Mouse (Mus musculus) small intestine, adult 2 months (tissue): ENCODE measurements around the gene Lrrc74a.

Experiments
- CTCF ChIP-seq: fragments of 200-500 bp; IDR thresholded peaks from 2 replicates; pipeline ENCODE4 v1.5.1; 2012; ENCODE audit warnings: low read depth, mild to moderate bottlenecking, control low read depth, inconsistent platforms, low read length, moderate library complexity, mixed read lengths; ENCODE audit not compliant: insufficient replicate concordance, insufficient read length; ENCODE audit errors: extremely low read depth
- POLR2A ChIP-seq: fragments of 200-500 bp; IDR thresholded peaks from 2 replicates; pipeline ENCODE4 v1.6.1; 2012; ENCODE audit warnings: low read depth, mild to moderate bottlenecking, control low read depth, inconsistent platforms, low read length, moderate library complexity

DNA sequence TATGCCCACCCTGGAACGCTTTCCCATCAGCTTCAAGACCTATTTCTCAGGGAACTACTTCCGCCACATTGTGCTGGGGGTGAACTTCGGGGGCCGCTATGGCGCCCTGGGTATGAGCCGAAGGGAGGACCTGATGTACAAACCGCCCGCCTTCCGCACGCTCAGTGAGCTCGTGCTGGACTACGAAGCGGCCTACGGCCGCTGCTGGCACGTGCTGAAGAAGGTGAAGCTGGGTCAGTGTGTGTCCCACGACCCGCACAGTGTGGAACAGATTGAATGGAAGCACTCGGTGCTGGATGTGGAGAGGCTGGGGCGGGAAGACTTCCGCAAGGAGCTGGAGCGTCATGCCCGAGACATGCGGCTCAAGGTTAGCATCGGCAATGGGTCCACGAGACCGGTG is 45.3 kb upstream of the Lrrc74a start:
- TF ChIP-seq CTCF (no peak), POLR2A (no peak)
